Mouse (Mus musculus) CD4-positive, CD25-positive, alpha-beta regulatory T cell (primary cell): ENCODE results near the gene Lipt2. TPM values are rescaled to one million over a fixed set of nuclear protein-coding genes. Genes with fewer than 3 reads are reported as not detected.

Experiments used
- polyA plus RNA-seq: library from polyadenylated mRNA; unstranded; fragments of 100-300 nt; shearing (Covaris generic); gene quantifications from one replicate; pipeline ENCODE4 v1.2.1, GENCODE M21; 2017

Gene Lipt2
- 3.8 TPM for polyA plus RNA-seq

DNA sequence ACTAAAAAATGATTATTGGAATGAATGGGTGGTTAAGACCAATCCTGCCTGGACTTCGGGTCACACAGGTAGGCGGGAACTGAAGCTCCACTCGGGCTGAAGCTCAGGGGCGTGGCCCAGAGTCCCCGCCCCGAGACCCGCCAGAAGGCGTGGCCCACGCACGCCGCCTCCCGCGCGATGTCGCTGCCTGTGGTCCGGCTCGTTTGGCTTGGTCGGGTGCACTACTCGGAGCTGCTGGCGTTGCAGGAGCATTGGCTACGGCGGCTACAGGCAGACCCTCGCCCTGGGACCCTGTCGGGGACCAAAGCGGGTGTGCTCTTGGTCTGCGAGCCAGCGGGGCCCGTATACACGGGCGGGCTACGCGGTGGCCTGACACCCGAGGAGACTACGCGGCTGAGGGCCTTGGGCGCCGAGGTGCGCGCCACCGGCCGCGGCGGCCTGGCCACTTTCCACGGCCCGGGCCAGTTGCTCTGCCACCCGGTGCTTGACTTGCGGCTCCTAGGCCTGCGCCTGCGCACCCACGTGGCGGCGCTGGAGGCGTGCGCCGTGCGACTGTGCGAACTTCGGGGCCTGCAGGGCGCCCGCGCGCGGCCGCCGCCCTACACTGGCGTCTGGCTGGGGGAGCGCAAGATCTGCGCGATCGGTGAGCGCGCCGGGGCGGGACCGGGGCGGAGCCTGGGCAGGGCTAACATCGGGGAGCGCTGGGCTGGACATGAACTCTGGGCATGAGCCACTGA is at the start of gene Lipt2:
Gene Lipt2 (plus strand): TSS at position 173 of the 737 bp plus-strand sequence.

GRCm38 (mm10) chr7:100121376-100121789 is 37.7 kb upstream of the Lipt2 start, which contains the start of gene Pold3:
Gene Pold3, minus strand, starts transcription at chr7:100121565.

GRCm38 (mm10) chr7:100176269-100176668 is 17.2 kb downstream of the Lipt2 start, which contains the start of gene Kcne3:
Gene Kcne3, plus strand, starts transcription at chr7:100176502.

Other genes with a start within 250 kb of the Lipt2 start
- 11.7 TPM for gene Rnf169, start 178.8 kb upstream of the Lipt2 start, polyA plus RNA-seq
- not detected for gene Chrdl2, start 153.1 kb upstream of the Lipt2 start, polyA plus RNA-seq
- 42.5 TPM for gene Pold3, start 37.7 kb upstream of the Lipt2 start, polyA plus RNA-seq
- not detected for gene Kcne3, start 17.2 kb downstream of the Lipt2 start, polyA plus RNA-seq
- gene Pgm2l1, start 68.1 kb downstream of the Lipt2 start, polyA plus RNA-seq = 4.2 TPM
- gene P4ha3, start 126.2 kb downstream of the Lipt2 start, polyA plus RNA-seq = not detected
- 52.9 TPM for gene C2cd3, start 213.0 kb downstream of the Lipt2 start, polyA plus RNA-seq
- 30.0 TPM for gene Ppme1, start 213.0 kb downstream of the Lipt2 start, polyA plus RNA-seq